Mouse (Mus musculus) testis, adult 2 months (tissue): ENCODE data around the gene Nfrkb. TPM values are rescaled to one million over a fixed set of nuclear protein-coding genes. Genes with fewer than 3 reads are reported as not detected.

Experiments used
- H3K27ac ChIP-seq: fragments of 200-500 bp; 2 replicates; pipeline ENCODE4 v1.5.1; 2012; ENCODE audit warnings: low read depth, low read length; ENCODE audit not compliant: control insufficient read depth, insufficient read depth
- H3K27me3 ChIP-seq: fragments of 200-500 bp; 2 replicates; pipeline ENCODE4 v1.6.1; 2012; ENCODE audit warnings: mild to moderate bottlenecking, low read length, moderate library complexity; ENCODE audit not compliant: control insufficient read depth, insufficient read depth
- H3K36me3 ChIP-seq: fragments of 200-500 bp; 2 replicates; pipeline ENCODE4 v1.6.1; 2012; ENCODE audit warnings: mild to moderate bottlenecking, low read length; ENCODE audit not compliant: control insufficient read depth, insufficient read depth
- H3K4me1 ChIP-seq: fragments of 200-500 bp; 2 replicates; pipeline ENCODE4 v1.6.1; 2012; ENCODE audit warnings: low read length; ENCODE audit not compliant: control insufficient read depth, insufficient read depth
- H3K4me3 ChIP-seq: fragments of 200-500 bp; 2 replicates; pipeline ENCODE4 v1.5.1; 2012; ENCODE audit warnings: low read depth, mild to moderate bottlenecking, low read length, moderate library complexity, mixed read lengths; ENCODE audit not compliant: control insufficient read depth
- CTCF ChIP-seq: fragments of 200-500 bp; IDR thresholded peaks from 2 replicates; pipeline ENCODE4 v1.5.1; 2012; ENCODE audit warnings: low read depth, mild to moderate bottlenecking, inconsistent platforms, low read length, moderate library complexity; ENCODE audit not compliant: control insufficient read depth, insufficient read depth, insufficient replicate concordance
- POLR2A ChIP-seq: fragments of 200-500 bp; IDR thresholded peaks from 2 replicates; pipeline ENCODE4 v1.6.1; 2012; ENCODE audit warnings: low read depth, mild to moderate bottlenecking, inconsistent platforms, low read length, moderate library complexity; ENCODE audit not compliant: control insufficient read depth
- polyA plus RNA-seq: library from polyadenylated mRNA; depleted of rRNA; stranded (reverse); fragments of >200 nt; gene quantifications from 2 replicates; pipeline ENCODE4 v1.2.3, GENCODE M21; 2012

Gene Nfrkb
- polyA plus RNA-seq, 1 experiment: 16.7 TPM

DNA sequence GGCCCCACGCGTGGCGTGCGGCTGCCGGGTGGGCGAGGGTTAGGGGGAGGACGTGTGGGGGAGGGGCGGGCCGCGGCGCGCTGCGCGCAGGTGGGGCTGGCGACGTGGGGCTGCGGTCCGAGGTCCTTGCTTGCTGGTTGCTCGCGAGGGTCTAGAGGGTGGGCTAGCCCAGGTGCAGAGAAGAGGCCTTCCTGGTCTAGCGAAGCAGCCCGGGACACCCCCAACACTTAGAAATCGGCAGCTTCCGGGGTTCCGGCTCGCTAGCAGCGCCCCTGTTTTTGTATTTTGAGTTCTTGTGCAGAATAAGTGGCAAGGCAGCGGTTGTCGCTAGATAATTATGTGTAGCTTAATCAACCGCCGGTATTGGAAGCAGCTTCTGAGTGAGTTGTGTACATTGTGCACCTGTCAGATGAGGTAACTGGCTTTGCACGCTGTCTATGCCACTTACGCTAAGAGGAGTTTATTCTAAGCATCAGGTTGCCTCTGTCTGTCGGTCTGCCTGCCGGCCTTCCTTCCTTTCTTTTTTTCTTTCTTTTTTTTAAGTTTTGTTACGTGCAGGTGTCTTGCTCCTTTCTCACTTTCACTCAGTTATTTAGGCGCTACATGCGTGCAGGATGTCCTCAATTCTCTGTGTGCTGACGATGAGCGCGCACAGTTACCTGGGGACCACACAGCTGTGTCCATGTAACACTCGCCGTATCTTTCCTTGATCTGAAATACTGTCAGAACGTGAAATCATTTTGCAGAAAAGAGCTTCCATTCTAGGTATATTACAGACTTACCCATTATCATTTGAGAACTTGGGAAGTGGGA, 582 bp downstream of the Nfrkb start:
- Histone ChIP-seq H3K27me3 (no peaks in the 10 kb centered on the region), H3K4me1 (peaks cover 7% of the 10 kb centered on the region), H3K36me3 (no peaks in the 10 kb centered on the region; the same call in 1 of the 2 replicates), H3K4me3 (peak overlapping the region; percentile 94), H3K27ac (peak overlapping the region; percentile 52)
- no peak for TF ChIP-seq CTCF
- no peak for TF ChIP-seq POLR2A

DNA sequence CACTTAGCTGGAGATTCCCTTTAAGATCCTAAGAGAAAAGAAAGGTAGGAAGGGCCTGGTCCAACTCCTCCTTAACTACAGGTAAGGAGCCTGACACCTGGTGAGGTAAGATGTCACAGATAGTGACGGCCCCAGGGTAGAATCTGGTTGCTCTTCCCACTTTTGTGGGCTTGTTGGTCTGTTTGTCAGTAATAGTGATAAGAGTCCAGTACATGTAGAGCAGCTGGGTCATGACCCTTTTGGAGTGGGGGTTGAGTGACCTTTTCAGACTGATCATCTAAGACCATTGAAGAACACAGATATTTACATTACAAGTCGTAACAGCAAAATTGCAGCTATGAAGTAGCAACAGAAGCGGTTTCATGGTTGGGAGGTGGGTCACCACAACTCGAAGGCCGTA, 1.2 kb downstream of the Nfrkb start:
- Histone ChIP-seq H3K27me3 (no peaks in the 10 kb centered on the region), H3K27ac (no peak overlapping the region), H3K4me3 (no peak overlapping the region), H3K36me3 (peaks cover 2% of the 10 kb centered on the region), H3K4me1 (peaks cover 7% of the 10 kb centered on the region)
- TF ChIP-seq POLR2A (no peak), CTCF (no peak)

DNA sequence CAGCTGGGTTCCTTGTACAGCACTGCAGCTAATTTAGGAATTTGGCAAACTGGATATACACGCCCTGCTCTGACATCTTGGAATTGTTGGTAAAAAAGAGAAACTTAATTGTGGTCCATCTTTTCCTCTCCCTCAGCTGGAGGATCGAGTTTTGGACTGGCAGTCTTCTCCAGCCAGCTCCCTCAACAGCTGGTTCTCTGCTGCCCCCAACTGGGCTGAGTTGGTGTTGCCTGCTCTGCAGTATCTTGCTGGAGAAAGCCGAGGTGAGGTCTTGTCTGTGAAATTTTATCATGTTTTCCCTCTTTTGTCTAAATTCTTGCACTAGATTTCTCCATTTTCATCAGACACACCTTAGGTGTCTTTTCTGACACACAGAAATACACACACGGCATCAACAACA, 14.4 kb downstream of the Nfrkb start:
- Histone ChIP-seq H3K27ac (no peak overlapping the region), H3K36me3 (peaks cover 8% of the 10 kb centered on the region), H3K4me1 (no peaks in the 10 kb centered on the region), H3K27me3 (no peaks in the 10 kb centered on the region), H3K4me3 (no peak overlapping the region)
- TF ChIP-seq POLR2A: no peak
- peak; percentile 64; the same call in 1 of the 2 replicates for TF ChIP-seq CTCF

DNA sequence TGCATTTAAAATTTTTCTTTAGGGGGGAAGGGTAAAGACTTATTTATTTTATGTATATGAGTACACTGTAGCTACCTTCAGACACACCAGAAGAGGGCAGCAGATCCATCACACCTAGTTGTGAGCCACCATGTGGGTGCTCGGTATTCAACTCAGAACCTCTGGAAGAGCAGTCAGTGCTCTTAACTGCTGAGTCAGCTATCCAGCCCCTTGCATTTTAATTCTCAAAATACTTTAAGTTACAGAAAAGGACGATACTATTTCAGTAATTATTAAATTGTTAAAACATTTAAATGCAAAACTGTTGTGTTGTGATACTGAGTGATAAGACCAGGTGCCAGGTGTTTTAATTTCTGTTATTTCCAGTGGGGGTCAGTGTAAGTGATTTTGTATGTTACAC, 18.3 kb downstream of the Nfrkb start:
- H3K36me3 ChIP-seq: peaks cover 7% of the 10 kb centered on the region
- no peaks in the 10 kb centered on the region for H3K27me3 ChIP-seq
- H3K4me3 ChIP-seq: no peak overlapping the region
- no peak overlapping the region for H3K27ac ChIP-seq
- TF ChIP-seq CTCF: no peak
- no peak for TF ChIP-seq POLR2A
- H3K4me1 ChIP-seq: no peaks in the 10 kb centered on the region

DNA sequence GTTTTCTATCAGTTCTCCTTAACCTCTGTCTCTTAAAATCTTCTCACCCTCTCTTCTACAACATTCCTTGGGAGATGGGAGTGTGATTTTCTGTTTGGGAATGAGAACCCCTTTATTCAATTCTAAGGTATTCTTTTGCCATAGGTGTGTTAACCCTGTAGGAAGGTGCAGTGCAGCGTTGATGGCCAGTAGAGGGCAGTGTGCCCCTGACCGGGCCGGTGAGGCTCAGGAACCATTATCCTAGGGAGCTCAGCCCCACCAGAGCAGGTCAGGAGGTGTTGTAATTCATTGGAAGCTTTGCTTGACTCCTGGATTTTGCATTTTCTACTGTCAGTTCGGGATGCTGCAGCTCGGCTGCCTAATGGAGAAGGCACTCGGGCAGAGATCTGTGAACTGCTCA, 19.2 kb downstream of the Nfrkb start:
- TF ChIP-seq POLR2A: no peak
- peak; percentile 72; the same call in 1 of the 2 replicates for TF ChIP-seq CTCF
- Histone ChIP-seq H3K27me3 (no peaks in the 10 kb centered on the region), H3K27ac (no peak overlapping the region), H3K36me3 (peaks cover 7% of the 10 kb centered on the region), H3K4me1 (no peaks in the 10 kb centered on the region), H3K4me3 (no peak overlapping the region)

DNA sequence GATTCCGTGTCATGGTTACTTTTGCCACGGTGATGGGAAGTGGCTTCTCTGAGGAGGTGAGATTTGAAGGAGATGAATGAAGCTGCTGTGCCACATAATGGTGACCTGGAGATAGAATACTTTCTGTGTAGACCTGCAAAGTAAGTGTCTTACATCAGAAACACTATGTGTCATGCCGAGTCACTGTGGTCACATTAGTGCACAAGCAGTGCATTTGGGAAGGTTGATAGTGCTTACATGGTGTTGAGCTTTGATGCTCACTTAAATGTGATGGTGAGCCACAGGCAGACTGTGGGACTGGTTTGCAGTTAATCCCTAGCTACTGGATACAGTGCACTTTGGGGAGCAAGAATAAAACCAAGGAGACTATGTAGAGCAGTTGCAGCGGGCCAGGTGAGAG, 26.2 kb downstream of the Nfrkb start:
- H3K36me3 ChIP-seq: peaks cover 3% of the 10 kb centered on the region
- H3K4me1 ChIP-seq: no peaks in the 10 kb centered on the region
- H3K27ac ChIP-seq: no peak overlapping the region
- H3K4me3 ChIP-seq: no peak overlapping the region
- TF ChIP-seq POLR2A: no peak
- no peak for TF ChIP-seq CTCF
- H3K27me3 ChIP-seq: no peaks in the 10 kb centered on the region

DNA sequence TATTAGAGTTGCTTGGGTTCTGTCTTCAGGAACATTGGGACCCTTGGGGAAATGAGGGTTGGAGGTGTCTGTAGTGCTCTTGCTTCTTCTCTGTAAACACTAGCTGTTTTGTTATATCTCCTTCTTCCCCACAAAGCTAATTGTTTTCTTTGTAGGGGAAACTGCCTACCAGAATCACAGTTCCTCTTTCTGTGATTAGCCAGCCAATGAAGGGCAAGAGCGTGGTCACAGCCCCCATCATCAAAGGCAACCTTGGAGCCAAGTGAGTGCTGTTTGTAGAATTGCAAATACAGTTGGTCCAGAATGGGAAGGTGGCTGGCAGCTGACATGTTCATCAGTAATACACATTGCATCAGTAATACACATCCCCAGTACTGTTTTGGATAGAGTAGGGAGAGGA, 32.8 kb downstream of the Nfrkb start:
- no peaks in the 10 kb centered on the region for H3K4me1 ChIP-seq
- no peak for TF ChIP-seq POLR2A
- TF ChIP-seq CTCF: no peak
- H3K4me3 ChIP-seq: no peak overlapping the region
- peaks cover 2% of the 10 kb centered on the region for H3K36me3 ChIP-seq
- H3K27ac ChIP-seq: no peak overlapping the region
- no peaks in the 10 kb centered on the region for H3K27me3 ChIP-seq

DNA sequence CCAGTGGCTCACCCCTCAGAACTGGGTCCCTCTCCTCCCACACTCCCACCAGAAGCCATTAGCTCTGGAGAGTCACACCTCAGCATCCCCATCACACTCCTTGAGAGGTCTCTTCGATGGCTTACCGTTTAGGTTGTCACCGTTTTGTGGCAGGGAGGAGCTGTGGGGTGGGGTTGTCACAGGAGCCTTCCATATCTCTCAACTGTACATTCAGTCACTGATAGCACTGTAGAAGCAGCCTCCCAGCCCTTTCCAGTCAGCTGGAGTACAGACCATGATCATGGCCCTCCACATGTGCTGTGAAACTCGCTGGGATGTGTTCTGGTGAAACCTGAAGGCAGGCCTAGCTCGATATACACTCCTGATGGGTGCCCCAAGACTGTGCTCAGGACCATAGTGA, 36.2 kb downstream of the Nfrkb start:
- Histone ChIP-seq H3K4me3 (no peak overlapping the region), H3K4me1 (no peaks in the 10 kb centered on the region), H3K36me3 (peaks cover 2% of the 10 kb centered on the region; the same call in 1 of the 2 replicates), H3K27ac (no peak overlapping the region), H3K27me3 (no peaks in the 10 kb centered on the region)
- TF ChIP-seq CTCF (no peak), POLR2A (no peak)
